Mouse (Mus musculus): Measurements from ENCODE around the gene Grem2. TPM values are rescaled to one million over a fixed set of nuclear protein-coding genes. Genes with fewer than 3 reads are reported as not detected.

Gene Grem2
- total RNA-seq, 2 experiments from 2014 or later, result 23.1 to 23.6 TPM

DNA sequence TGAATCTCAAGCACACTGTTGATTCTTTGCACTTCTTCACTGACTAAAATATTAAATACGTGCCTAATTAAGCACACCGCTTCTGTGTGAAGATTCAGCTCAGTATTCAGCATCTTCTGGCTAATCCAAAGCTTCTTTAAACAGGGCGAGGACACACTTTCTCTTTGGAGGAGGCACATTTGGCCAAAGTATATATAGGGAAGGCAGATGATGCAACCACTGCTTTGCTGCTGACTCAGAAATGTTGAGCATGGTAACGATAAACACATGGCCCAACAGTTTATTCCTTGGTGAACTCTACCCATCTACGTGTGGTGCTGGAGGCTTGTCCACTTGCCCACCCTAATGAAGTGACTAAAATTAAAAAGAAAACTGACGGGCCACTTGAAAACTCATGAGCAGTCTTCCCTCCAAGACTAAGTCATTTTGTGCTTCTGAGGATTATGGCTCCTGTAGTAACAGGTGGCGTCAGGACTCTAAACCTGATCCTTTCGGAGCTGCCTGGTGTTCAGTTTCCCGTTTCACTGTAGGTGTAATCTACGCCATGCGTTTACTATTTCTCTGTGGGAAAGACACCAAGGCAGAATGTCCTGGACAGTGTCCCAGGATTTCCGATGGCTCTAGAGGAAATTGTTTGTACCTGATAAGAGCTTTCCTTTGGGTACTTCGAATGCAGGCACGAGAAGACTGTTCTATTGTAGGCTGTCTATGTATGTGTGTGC, 32.8 kb downstream of the Grem2 start:
- DNase-seq (ENCODE audit: extremely low spot score in 1 of 2, low spot score in 2 of 2), result no peak
- intact Hi-C loops (cut with DNase I), result no loop called here
- H3K4me3 ChIP-seq, result no peak overlapping the region
- TF ChIP-seq CTCF (IDR thresholded peaks at IDR 0.05), result no peak
- no peak overlapping the region for H3K27ac ChIP-seq

- no peak for DNase-seq (ENCODE audit: extremely low spot score in 1 of 2, low spot score in 2 of 2)
- no peak overlapping the region for H3K4me3 ChIP-seq
- TF ChIP-seq CTCF (IDR thresholded peaks at IDR 0.05), result no peak
- intact Hi-C loops (cut with DNase I), result no loop called here
- H3K27ac ChIP-seq, result no peak overlapping the region
Observed at GRCm38 (mm10) chr1:174888073-174888472, 33.5 kb downstream of the Grem2 start.

DNA sequence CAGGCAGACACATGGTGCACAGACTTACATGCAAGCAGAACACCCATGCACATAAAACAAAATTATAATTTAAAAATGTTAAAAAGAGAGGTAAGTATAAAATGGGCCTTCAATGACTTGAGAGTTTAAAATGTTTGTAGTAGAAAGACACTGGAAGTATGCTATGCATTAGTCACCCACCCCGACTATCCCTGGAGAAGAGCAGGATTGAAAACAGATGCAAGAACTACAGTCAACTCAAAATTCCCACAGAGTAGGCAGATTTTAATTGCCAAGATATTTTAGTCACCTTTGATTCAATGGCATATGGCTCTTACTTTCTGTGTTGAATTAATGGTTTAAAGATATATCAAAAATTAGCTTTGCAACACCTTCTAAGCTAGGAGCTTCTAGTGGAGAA, 39.1 kb downstream of the Grem2 start:
- DNase-seq (ENCODE audit: extremely low spot score in 1 of 2, low spot score in 2 of 2), result no peak
- no peak overlapping the region for H3K4me3 ChIP-seq
- intact Hi-C loops (cut with DNase I), result no loop called here
- TF ChIP-seq CTCF (IDR thresholded peaks at IDR 0.05), result no peak
- no peak overlapping the region for H3K27ac ChIP-seq

GRCm38 (mm10) chr1:174875173-174875572, 46.4 kb downstream of the Grem2 start:
- TF ChIP-seq CTCF (IDR thresholded peaks at IDR 0.05), result no peak
- DNase-seq (ENCODE audit: extremely low spot score in 1 of 2, low spot score in 2 of 2), result no peak
- H3K4me3 ChIP-seq, result no peak overlapping the region
- intact Hi-C loops (cut with DNase I), result no loop called here
- no peak overlapping the region for H3K27ac ChIP-seq

DNA sequence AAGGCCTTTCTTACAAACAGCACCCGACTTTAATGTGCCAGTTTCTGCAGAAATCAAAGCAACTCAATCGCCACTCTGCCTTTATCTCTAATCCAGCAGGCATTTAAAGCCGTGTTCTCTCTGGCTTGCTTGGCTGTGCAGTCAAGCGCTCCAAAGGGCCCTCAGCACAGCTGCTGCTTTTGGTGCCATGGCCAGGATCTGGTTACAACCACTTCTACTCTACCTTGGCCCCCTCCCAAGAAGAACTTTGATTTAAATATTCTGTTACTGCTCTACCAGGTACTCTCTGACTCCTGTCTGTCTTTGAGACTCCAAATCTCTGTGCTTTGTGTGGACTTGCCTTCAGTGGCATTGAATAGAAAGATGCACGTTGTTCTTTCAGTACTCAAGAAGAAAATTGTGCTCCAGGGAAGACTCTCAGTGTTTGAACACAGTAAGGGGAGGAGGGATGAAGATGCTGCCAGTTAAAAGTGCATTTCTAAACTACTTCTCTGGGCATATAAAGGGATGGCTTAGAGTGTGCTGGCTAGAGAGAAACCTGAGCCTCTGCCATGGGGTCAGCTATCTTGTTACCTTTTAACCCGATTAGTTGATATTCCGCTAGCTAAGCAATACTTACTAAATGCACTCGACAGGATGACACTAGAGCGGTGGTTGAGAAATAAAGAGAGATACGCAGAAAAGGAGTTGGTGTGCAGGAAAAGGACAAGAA, 61.1 kb downstream of the Grem2 start:
- no peak overlapping the region for H3K27ac ChIP-seq
- intact Hi-C loops (cut with DNase I), result no loop called here
- no peak for TF ChIP-seq CTCF (IDR thresholded peaks at IDR 0.05)
- no peak overlapping the region for H3K4me3 ChIP-seq
- DNase-seq (ENCODE audit: extremely low spot score in 1 of 2, low spot score in 2 of 2), result no peak

- TF ChIP-seq CTCF (IDR thresholded peaks at IDR 0.05), result no peak
- no peak for DNase-seq (ENCODE audit: extremely low spot score in 1 of 2, low spot score in 2 of 2)
- intact Hi-C loops (cut with DNase I), result no loop called here
- Histone ChIP-seq H3K27ac (no peak overlapping the region), H3K4me3 (no peak overlapping the region)
Observed at GRCm38 (mm10) chr1:174856188-174856587, 65.4 kb downstream of the Grem2 start.

DNA sequence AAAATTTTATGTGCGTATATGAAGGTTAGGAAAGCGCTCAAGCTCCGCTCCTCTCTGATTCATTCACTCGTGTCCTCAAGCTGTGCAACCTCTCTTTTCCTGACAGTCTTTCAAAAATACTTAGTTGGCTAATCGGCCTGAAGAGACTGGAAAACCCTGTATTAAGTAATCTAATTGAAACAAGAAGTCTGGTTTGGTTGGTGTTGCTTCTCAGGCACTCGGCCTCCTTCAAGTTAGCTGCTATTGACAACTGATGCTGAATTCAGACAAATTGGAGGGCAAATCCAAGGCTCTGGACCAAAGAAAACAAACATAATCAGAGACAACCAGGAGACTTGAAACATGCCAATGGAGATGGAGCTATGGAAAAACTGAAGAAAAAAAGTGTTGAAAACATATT, 76.8 kb downstream of the Grem2 start:
- H3K27ac ChIP-seq, result no peak overlapping the region
- intact Hi-C loops (cut with DNase I), result no loop called here

GRCm38 (mm10) chr1:174836861-174837260, 84.8 kb downstream of the Grem2 start:
- Histone ChIP-seq H3K4me3 (no peak overlapping the region), H3K27ac (no peak overlapping the region)
- DNase-seq (ENCODE audit: extremely low spot score in 1 of 2, low spot score in 2 of 2), result no peak
- intact Hi-C loops (cut with DNase I), result no loop called here
- TF ChIP-seq CTCF (IDR thresholded peaks at IDR 0.05), result no peak

More for the DNA sequence above, 76.8 kb downstream of the Grem2 start:
- no peak overlapping the region for H3K4me3 ChIP-seq
- no peak for TF ChIP-seq CTCF (IDR thresholded peaks at IDR 0.05)
- DNase-seq (ENCODE audit: extremely low spot score in 1 of 2, low spot score in 2 of 2), result no peak

DNA sequence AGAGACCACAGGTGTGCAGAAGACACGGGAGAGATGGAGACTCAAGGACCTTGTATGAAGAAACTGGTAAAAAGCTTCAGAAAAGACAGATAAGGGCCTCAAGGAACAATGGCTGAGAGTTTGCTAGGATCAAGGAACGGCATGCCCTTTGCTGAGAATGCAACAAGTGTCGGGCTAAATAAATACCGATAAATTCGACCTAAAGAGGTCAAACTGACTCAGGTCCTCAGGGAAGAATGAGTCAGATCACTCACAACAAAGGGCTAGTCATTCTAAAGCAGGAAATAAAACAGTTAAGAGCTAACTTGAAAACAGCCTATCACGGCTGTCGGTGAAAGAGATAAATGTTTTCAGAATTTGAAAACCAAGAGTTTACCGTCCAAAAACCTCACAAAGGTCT, 95.1 kb downstream of the Grem2 start:
- H3K4me3 ChIP-seq, result no peak overlapping the region
- intact Hi-C loops (cut with DNase I), result no loop called here
- H3K27ac ChIP-seq, result no peak overlapping the region
- DNase-seq (ENCODE audit: extremely low spot score in 1 of 2, low spot score in 2 of 2), result no peak
- no peak for TF ChIP-seq CTCF (IDR thresholded peaks at IDR 0.05)

- no peak for TF ChIP-seq CTCF (IDR thresholded peaks at IDR 0.05)
- no peak overlapping the region for H3K4me3 ChIP-seq
- no peak overlapping the region for H3K27ac ChIP-seq
- DNase-seq (ENCODE audit: extremely low spot score in 1 of 2, low spot score in 2 of 2), result no peak
- intact Hi-C loops (cut with DNase I), result no loop called here
Observed at GRCm38 (mm10) chr1:174811846-174812245, 109.8 kb downstream of the Grem2 start.

GRCm38 (mm10) chr1:174788617-174789016, 133.0 kb downstream of the Grem2 start:
- TF ChIP-seq CTCF (IDR thresholded peaks at IDR 0.05), result no peak
- no peak overlapping the region for H3K27ac ChIP-seq
- H3K4me3 ChIP-seq, result no peak overlapping the region
- no peak for DNase-seq (ENCODE audit: extremely low spot score in 1 of 2, low spot score in 2 of 2)
- intact Hi-C loops (cut with DNase I), result no loop called here

Measured in left cerebral cortex, adult 2 months (tissue).